Mouse (Mus musculus) inflammation-experienced regulatory T-cells, adult 6 months (primary cell): ENCODE results near the gene Adora1. TPM values are rescaled to one million over a fixed set of nuclear protein-coding genes. Genes with fewer than 3 reads are reported as not detected.

Experiments
- ATAC-seq: one replicate; pipeline ENCODE4 v1.8.0; 2017
- polyA plus RNA-seq, 3 experiments: library from polyadenylated mRNA; unstranded; fragments of 100-300 nt; shearing (Covaris generic); gene quantifications; one replicate each; pipeline ENCODE4 v1.2.1; 2017

The Adora1 gene
- polyA plus RNA-seq, 3 experiments from 2014 or later = not detected

DNA sequence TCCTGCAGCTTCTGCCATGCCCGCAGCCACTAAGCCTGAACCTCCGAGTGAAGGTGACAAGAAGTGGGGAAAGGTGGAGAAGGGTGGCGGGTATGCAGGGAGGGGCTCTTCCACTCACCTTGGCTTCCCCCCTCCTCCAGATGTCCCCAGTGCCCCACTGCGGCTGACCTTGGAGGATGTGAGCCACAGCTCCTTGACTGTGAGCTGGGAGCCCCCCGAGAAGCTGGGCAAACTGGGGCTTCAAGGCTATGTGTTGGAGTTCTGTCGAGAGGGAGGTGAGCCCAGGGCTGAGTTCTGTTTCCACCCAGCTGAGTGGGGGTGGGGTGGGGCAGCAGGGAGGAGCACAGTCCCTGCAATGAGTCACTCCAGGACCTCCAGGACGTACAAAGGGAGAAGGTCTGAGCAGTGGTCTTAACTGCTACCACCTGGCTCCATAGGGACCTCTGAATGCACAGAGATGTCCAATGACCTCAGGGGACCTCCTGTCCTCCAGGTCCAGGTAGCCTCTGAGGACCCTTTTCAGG lies 41.5 kb downstream of the Adora1 start:
- ATAC-seq = no peak

DNA sequence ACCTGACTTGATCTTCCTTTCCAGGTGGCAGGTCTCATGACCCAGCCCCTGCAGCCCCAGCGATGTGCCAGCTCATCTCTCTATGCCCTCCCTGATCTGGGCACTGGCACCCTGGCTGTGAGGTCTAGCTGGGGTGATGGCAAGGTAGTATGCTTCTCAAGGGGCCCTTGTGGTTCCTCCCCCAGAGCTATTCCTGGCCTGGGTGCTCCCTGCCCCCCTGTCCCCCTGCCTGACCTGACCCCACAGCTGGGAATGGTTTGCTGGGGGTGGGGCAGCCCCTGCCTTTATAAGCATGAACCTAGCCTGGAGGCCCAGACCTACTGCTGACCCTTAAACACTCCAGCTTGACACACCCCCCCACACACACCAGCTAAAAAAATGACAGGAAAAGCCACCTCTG lies 42.1 kb downstream of the Adora1 start, which contains the start of gene Mybph:
Mybph (plus strand) TSS at position 323 of the 400 bp plus-strand sequence.
- no peak for ATAC-seq

DNA sequence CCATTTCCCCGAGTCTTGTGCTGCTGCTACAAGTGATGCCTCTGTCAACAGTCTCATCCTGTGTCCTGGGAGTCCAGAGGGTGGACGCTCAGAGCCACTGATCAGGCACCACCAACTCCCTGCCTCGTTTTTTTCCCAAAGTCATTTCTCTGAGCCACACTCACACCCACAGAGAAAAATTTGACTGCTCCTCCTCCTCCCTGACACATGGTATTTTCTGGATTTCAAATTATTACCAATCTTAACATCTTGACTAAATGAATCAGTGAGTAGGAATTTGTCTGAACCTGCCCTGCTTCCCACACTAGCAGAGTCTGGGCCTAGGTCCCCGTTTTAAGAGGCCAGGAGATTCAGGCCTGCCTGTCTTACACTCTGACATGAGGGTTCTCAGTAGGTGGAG lies 43.2 kb downstream of the Adora1 start:
- ATAC-seq = no peak

DNA sequence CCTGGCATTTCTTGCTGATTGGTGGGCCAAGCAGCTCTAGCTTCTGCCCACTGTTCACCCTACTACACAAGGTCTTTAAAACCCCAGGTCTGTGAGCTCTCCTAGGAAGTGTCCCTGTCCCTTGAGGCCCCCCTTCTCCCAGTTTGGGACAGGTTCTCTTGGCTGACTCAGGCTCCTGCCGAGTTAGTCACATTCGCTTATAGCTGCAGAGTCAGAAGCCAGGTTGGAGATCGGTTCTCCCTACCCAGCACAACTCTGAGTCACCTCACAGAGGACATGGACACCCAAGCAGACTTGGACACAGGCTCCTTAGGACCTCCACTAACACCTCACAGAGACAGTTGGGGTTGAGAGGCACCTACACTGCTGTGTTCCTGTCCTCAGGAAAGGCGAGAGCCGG lies 44.0 kb downstream of the Adora1 start:
- no peak for ATAC-seq

DNA sequence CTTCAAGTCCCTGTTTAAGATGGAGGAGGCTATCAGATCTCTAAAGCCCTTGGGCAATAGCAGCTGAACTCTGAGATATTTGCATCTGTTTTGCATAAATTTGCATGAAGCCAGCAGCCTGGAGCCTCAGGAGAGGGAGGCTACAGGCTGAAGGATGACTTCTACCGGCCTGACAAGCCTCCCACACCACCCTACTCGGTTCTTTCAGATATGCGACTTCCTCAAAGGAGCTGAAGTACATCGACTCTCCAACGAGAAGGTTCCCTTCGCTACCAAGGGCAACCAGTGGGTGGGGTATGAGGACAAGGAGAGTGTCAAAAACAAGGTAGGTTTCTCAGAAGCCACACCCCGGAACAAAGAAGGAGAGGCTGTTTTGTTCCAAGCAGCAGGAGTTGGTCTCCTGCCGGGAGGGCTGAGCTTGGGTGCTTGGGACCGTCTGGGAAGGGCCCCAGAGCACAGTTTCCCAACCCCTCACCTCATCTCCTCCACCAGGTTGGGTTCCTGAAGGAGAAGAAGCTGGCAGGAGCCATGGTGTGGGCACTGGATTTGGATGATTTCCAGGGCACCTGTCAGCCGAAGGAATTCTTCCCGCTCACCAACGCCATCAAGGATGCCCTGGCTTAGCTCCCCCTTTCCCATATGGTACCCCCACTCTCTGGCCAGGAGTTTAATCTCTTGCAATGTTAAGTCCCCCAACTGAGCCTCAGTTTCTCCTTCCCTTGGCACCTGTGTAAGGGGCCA lies 46.1 kb downstream of the Adora1 start:
- peak; percentile 41 for ATAC-seq

DNA sequence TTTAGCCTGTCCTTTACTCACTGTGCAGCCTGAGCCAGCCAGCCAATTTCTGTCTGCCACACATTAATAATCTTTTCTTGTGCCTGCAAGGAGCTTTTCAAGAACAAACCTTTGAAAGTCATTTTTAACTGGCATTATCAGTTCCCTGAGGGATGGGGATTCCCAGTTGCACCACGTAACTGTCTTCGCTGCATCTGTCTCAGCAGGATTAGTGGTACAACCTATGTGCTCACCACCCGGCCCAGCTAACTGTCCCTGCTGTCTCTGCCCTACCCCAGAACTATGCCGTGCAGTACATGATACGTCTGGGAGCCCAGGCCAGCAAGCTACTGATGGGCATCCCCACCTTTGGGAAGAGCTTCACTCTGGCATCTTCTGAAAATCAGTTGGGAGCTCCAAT lies 47.0 kb downstream of the Adora1 start:
- no peak for ATAC-seq

DNA sequence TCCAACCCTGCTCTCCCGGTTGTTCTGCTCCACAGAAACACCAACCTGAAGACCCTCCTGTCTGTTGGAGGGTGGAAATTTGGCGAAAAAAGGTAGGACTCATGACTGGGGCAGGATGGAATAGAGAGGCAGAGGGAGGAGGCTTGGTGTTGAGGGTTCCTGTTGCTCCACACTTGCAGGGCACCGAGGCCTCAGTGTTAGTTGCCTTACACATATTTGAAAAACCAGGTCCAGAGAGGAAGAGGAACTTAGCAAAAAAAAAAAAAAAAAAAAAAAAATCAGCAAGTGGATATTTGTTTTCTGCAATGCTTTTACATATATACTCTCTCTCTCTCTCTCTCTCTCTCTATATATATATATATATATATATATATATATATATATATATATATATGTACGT lies 51.1 kb downstream of the Adora1 start:
- ATAC-seq = no peak

DNA sequence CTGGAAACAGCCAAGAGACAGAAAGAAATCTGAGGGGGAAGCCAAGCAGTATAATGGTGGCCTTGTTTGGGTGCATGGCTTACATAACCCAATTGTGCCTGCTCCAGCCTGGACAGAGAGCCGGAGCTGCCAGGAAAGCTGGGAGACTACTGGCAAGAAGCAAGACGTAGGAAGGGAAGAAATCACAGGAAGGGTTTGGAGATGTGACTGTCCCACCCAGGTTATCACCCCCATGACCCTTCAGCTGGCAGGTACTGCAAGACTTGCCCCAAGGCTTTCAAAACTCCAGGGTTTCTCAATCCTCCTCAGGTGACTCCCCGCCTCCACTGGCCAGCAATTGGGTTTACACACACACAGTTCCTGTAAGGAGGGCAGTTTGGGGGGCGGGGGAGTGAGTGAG lies 53.2 kb downstream of the Adora1 start, which contains the start of gene Chil1:
Chil1 (plus strand) TSS at position 152 of the 400 bp plus-strand sequence.
- no peak for ATAC-seq

DNA sequence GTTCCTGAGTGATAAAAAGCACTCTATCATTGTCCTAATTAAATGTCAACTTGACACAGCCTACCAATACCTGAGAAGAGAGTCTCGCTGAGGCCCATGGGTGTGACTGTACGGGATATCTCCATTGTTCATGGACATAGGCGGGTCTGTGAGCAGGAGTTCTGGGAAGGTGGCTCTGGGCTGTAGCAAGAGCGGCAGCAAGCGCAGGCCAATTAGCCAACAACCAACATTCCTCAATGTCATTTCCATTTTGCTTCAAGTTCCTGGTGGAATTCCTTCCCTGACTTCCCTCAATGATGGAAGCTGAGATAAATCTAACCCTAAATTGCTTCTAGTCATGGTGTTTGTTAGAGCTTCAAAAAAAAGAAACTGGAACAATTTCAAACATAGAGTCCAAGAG lies 57.3 kb downstream of the Adora1 start:
- ATAC-seq = no peak

DNA sequence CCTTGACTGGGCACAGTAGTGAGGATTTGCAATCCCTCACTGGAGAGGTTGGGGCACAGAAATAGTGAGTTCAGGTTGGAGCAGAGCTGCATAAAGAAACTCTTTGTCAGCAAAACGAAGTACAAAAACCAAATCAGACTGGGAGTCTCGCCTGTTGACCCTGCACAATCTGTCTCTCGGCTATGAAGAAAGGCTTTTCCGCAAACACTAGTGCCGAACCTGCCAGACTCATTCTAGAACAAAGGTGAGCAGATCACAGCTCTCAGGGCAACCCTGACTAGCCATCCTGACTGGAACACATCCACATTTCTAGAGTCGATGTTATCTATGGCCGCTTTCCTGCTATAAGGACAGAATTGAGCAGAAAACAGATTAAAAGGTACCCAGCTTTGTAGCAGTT lies 62.1 kb downstream of the Adora1 start:
- ATAC-seq = no peak

DNA sequence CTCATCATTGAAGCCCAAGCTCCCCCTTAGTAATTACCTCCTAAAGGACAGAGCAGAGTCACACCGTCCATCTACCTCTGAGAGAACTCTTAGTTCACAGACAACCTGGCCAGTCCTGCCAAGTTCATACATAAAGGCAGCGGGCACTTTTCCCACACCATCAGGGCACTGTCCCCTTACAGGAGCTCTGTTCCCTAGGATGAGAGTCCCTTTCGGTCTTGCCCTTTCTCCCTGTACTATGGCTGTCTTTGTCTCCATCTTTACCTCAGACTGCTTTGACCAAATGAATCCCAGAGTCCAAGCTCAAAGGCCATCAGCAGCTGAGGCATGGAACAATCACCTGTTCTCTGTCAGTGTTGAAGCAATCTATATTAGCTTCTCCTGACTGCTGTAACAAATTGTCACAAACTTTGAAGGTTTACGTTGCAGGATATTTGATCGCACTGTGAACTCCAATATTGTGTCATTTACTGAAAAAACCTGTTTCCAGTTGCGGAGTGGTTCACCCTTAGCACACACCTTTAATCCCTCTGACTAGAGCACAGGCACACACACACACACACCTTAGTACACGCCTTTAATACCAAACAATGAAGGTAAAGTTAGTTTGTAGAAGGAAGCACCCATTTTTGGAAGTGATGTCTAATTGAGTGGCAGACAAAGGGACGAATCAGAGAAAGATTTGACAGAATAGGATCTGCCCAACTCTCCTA lies 66.1 kb downstream of the Adora1 start:
- ATAC-seq = no peak

DNA sequence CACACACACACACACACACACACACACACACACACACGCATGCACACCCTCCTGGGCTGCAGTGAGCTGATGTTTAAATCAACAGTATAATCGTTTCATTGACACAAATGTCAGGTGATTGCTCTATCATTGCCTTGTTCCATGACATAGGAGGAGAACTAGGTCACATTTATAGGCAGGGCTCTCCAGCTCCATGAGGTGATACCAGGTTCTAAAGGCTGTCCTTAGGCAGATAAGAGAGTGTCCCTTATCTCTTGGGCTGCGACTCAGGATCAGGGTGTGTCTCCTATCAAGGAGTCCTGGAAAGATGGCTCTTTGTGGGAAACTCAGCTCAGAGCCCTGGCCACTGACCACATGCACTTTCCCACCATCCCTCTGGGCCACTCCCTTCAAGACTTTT lies 66.7 kb downstream of the Adora1 start:
- ATAC-seq = no peak

DNA sequence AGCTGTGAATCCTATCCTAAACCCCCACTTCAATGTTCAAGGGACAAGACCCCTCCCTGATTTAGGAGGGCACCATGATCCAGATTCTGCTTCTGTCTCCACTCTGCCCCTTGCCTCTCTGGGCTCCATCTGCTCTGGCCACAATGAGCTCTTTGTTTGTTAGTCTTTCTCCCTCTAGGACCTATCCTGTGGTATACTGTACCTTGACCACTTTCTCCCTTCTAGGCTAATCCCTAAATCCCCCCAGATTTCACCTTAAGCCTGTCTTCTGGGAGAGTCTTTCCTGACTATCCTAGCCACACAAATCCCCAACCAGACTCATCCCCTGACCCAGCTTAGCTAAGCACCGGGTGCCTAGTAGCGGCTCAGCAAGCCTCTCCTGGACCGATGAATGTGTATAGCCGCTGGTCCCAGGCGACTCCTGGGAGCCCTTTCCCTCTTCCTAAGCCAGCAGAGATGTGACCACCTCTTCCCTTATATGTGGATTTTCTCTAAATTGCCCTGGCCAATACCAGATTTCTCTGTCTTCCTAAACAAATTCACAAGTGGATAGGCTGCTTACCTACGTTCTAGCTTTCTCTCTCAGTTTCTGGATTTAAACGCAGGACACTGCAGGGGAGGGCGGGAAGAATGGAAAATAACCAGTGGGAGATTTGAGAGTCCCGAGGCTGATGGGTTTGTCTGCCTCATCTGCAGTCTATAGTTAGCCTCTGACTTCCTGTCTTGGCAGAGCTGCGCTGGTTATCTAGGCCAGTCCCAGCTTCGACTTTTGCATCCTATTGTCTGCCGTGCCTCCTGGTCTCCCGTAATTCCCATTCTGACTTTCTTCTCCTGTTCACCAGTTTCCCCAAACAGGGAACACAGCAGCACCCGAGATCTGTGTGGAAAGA lies 67.6 kb downstream of the Adora1 start:
- no peak for ATAC-seq

DNA sequence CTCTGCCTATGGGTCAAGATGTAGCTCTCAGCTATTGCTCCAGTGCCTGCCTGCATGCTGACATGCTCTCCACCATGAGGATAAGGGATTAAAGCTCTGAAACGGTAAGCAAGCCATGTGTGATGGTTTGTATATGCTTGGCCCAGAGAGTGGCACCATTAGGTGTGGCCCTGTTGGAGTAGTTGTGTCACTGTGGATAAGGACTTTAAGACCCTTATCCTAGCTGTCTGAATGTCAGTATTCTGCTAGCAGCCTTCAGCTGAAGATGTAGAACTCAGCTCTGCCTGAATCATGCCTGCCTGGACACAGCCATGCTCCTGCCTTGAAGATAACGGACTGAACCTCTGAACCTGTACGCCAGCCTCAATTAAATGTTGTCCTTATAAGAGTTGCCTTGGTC lies 68.7 kb downstream of the Adora1 start:
- no peak for ATAC-seq

DNA sequence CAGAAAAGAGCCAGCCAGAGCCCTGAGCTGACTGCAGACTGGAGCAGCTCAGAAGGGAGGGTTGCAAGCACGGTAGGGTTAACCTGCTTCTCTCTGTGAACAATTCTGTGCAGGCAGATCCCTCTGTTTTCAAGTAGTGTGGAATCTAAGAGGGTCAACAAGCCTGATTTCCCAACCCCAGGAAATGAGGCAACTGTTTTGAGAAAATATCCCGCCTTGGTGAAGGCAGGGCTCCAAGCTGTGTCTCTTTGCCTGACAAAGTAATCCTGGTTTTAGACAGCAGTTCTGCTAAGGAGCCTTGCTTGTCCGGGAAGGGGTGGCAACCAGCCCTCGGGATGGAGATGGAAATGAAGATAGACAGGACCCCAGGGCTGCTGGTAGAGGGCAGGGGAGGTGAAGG lies 70.8 kb downstream of the Adora1 start:
- no peak for ATAC-seq

DNA sequence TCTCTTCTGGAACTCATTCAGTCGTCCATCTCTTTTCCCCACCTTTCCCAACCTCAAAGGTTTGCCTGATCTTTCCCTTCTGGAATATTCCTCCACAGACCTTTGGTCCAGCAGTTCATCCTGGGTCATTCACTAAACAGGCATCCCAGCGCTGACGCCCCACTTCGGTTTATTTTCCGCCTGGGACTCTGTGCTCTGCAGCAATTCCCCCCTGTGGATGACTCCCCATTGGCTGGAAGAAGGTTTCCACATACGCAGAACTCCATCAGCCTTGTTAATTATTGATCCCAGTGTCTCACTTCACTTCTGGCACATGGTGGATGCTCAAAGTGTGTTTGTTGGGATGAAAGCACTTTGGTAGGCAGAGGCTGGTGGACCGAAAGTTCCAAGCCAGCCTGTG lies 71.8 kb downstream of the Adora1 start:
- ATAC-seq = no peak

DNA sequence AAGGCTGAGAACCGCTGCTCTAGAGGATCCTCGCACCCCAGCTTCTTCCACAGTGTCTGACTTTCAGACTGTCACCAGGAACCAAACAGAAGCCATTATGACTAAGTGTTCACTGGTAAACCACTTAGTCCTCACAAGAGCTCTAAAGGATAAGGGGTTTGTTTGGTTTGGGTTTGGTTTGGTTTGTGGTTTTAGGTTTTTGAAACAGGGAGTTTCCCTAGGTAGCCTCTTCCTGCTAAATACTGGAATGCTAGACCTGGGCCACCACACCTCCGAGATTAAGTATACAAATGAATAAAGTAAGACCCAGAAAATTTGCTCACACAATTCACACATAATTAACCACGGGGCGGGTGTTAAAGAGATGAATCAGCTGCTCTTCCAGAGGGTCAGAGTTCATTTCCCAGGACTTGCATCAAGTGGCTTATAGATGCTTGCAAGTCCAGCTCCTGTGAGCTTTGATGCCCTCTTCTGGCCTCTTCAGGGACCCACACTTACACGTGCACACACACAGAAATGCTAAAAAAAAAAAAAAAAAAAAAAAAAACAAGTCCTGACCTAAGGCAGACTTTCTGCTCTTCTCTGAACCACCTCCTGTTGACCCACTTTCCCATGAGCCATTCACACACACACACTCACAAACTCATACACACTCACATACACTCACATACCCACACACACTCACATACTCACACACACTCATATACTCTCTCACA lies 72.6 kb downstream of the Adora1 start:
- ATAC-seq = no peak

DNA sequence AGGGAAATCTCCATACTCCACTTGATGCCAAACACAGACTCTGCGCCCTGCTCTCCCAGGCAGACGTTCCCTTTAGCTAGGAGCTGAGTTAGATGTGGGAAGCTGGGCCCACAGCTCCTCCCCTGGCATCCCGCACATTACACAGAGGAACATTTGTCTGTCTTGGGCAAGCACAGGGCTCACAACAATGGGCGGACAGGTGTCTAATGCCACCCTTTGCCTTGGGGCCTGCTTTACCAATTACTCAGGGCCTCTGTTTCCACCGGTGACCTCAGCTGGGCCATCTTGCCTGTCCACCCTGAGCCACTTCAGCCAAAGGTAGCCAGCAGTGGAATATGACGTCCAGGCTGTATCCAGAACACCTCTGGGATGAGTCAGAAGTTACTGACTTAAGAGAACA lies 73.8 kb downstream of the Adora1 start:
- ATAC-seq = no peak

DNA sequence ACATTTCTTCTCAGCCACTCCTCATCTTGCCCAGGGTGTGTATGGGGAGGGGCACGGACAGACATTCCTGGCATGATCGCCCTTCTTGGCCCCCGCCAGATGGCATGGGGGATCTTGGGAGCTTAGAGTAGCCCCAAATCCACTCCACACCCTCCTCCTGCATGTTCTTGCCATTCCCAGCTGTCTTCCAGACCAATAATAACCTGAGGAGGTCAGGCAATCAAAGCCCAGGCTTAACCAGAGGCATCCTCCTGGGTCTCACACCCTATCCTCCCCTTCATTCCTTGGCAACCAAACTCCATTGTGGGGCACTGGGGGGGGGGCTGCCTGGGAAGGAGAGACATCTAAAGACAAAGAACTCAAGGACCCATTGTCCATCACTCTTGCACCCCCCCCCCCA lies 74.8 kb downstream of the Adora1 start:
- ATAC-seq = no peak

DNA sequence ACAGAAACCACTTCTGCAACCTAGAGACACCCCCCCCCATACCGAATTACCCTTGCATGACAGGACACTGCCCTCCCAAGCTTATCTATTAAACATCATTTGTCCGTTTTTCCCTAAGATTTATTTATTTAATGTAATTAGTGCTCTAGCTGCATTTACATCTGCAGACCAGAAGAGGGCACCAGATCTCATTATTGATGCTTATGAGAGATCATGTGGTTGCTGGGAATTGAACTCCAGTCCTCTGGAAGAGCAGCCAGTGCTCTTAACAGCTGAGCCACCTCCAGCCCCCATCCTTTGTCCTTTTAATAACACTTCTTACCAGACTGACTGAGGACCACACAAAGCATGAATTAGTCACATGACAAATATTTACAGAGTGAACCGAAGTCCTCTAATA lies 80.6 kb downstream of the Adora1 start:
- no peak for ATAC-seq

DNA sequence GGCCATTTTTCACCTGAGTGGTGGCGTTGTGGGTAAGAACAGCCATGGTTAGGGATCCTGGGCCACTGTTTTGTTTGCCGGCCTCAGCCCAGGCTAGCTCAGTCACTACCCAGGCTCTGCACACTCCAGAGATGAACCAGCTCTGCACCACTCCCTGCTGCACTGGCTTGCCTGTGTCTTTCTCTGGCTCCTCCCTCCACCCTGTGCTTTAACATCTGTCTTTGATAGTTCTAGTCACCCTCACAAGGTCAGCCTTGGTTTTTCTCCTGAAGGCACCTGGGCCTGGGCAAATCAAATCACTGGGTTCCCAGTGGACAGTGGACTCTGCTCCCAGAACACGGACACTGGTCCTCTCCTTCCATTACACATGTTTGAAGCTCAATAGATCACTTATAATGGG lies 81.1 kb downstream of the Adora1 start:
- no peak for ATAC-seq
